ENCODE assay signal across 8 mouse cellular contexts in the genomic region with DNA sequence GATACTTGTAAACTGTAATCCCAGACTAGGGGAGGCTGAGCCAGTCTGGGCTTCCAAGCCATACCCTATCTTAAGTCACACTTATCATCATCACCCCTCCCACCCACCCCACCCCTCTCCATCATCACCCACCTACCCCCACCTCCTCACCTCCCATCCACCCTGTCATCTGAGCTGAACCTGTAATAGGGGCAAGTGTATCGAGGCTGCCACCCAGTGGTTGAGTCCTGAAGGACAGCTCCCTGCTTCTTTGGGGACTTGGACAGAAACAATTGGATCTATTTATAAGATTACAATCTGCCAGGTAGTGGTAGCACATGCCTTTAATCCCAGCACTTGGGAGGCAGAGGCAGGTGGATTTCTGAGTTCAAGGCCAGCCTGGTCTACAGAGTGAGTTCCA. TPM values are rescaled to one million over a fixed set of nuclear protein-coding genes. Genes with fewer than 3 reads are reported as not detected.
DNase-seq lines count a peak whose midpoint lies in the region; ATAC-seq and TF ChIP-seq lines count a peak whose summit lies in the region.
"Had no signal": no experiment of that assay in that cellular context is flagged by ENCODE, and none has a peak within 500 bp of the region (broad histone marks: within the 10 kb centered on the region; RNA-seq: fewer than 3 reads in every experiment).

No protein-coding gene starts in this region.

- H3K9me3 ChIP-seq in liver, embryonic 14.5 days (ENCODE audit: control insufficient read depth, low read length), result no peaks in the 10 kb centered on the region; the same call in 1 of the 2 replicates

- TF ChIP-seq CTCF in liver, embryonic 14.5 days (IDR thresholded peaks at IDR 0.05; ENCODE audit: low read depth), result peak; percentile 68

- H3K27ac ChIP-seq in liver, embryonic 14.5 days, result no peak overlapping the region

- H3K36me3 ChIP-seq in liver, embryonic 14.5 days (replicated peaks; ENCODE audit: control insufficient read depth, insufficient read depth, low read depth), result no peaks in the 10 kb centered on the region

- ATAC-seq in common myeloid progenitor, adult 5-6 weeks (replicated peaks; ENCODE audit: low read depth, poor library complexity, severe bottlenecking), result peak; percentile 81
- no peak for ATAC-seq in liver, embryonic 14.5 days (ENCODE audit: insufficient read depth)

- H3K4me3 ChIP-seq in liver, embryonic 14.5 days (ENCODE audit: insufficient read depth in 1 of 2, low read depth in 2 of 2, low read length in 2 of 2), result no peak overlapping the region

- no peaks in the 10 kb centered on the region for H3K4me1 ChIP-seq in liver, embryonic 14.5 days (replicated peaks; ENCODE audit: control insufficient read depth in 2 of 2, insufficient read depth in 2 of 2, low read length in 1 of 2)

- no peak overlapping the region for H3K9ac ChIP-seq in liver, embryonic 14.5 days (replicated peaks)

- no peak for TF ChIP-seq EP300 in liver, embryonic 14.5 days (IDR thresholded peaks at IDR 0.05; ENCODE audit: low read depth)

- no peak overlapping the region for H3K4me2 ChIP-seq in liver, embryonic 14.5 days (ENCODE audit: low read depth)

- DNase-seq in heart, adult 8-10 months (ENCODE audit: low spot score), result peak; percentile 48
- no peak for DNase-seq in heart, adult 11 months
- peak; percentile 26 to 47 for DNase-seq in urinary bladder, postnatal 36 days (ENCODE audit: low spot score in 2 of 2)
- DNase-seq in urinary bladder, adult 2 months (ENCODE audit: low spot score), result no peak
- DNase-seq in liver, embryonic 14.5 days (ENCODE audit: low read depth in 3 of 3, low spot score in 3 of 3), result no peak
- peak; percentile 66 for DNase-seq in thymus, postnatal 4 days

- WGBS in liver, embryonic 14.5 days (ENCODE audit: insufficient replicate concordance), result 6% methylated on average over 1 of the region's 1 CpGs

- no peaks in the 10 kb centered on the region for H3K27me3 ChIP-seq in liver, embryonic 14.5 days (ENCODE audit: control insufficient read depth, insufficient read depth, low read length)

RNA-seq across cellular contexts. Expression of a gene that starts 22.7 kb away (rescaled TPM):
- 10 to 100 TPM; 62.7 to 80.9 (median 72.0) TPM for total RNA-seq in heart, adult 8-10 months (2022)
- polyA plus RNA-seq in urinary bladder, adult 2 months (2012; rRNA removed), result 56.5 and 58.1 TPM in 2 replicates
- 5.9 and 6.3 TPM in 2 replicates for total RNA-seq in common myeloid progenitor, adult 5-6 weeks (2017)
- polyA plus RNA-seq in liver, embryonic 14.5 days (2012; rRNA removed), result 0.29 and 0.40 TPM in 2 replicates
- polyA plus RNA-seq in liver, embryonic 14.5 days (2014; fragmentation: Nextera tagmentation; extraction: Ambion mirVana), result 0.33 and 0.61 TPM in 2 replicates

RNA-seq across cellular contexts. Expression of a gene that starts 26.5 kb away (rescaled TPM):
- not detected for total RNA-seq in heart, adult 8-10 months (2022)
- not detected in 2 replicates for polyA plus RNA-seq in urinary bladder, adult 2 months (2012; rRNA removed)
- not detected in 2 replicates for total RNA-seq in common myeloid progenitor, adult 5-6 weeks (2017)
- polyA plus RNA-seq in liver, embryonic 14.5 days (2012; rRNA removed), result not detected in 2 replicates
- not detected in 2 replicates for polyA plus RNA-seq in liver, embryonic 14.5 days (2014; fragmentation: Nextera tagmentation; extraction: Ambion mirVana)
- polyA plus RNA-seq: limb, embryonic 14.5 days had no signal

RNA-seq across cellular contexts. Expression of a gene that starts 34.6 kb away (rescaled TPM):
- total RNA-seq in heart, adult 8-10 months (2022), result 10 to 100 TPM; 10.8 to 12.4 (median 11.6) TPM
- 20.6 and 28.0 TPM in 2 replicates for polyA plus RNA-seq in urinary bladder, adult 2 months (2012; rRNA removed)
- 46.2 and 47.0 TPM in 2 replicates for total RNA-seq in common myeloid progenitor, adult 5-6 weeks (2017)
- polyA plus RNA-seq in liver, embryonic 14.5 days (2012; rRNA removed), result 14.8 and 16.9 TPM in 2 replicates
- 16.9 and 17.7 TPM in 2 replicates for polyA plus RNA-seq in liver, embryonic 14.5 days (2014; fragmentation: Nextera tagmentation; extraction: Ambion mirVana)

RNA-seq across cellular contexts. Expression of a gene that starts 54.1 kb away (rescaled TPM):
- 100 to 1,000 TPM; 135 to 164 (median 150) TPM for total RNA-seq in heart, adult 8-10 months (2022)
- 154 and 155 TPM in 2 replicates for polyA plus RNA-seq in urinary bladder, adult 2 months (2012; rRNA removed)
- total RNA-seq in common myeloid progenitor, adult 5-6 weeks (2017), result 289 and 292 TPM in 2 replicates
- polyA plus RNA-seq in liver, embryonic 14.5 days (2012; rRNA removed), result 102 and 162 TPM in 2 replicates
- 285 and 290 TPM in 2 replicates for polyA plus RNA-seq in liver, embryonic 14.5 days (2014; fragmentation: Nextera tagmentation; extraction: Ambion mirVana)

RNA-seq across cellular contexts. Expression of a gene that starts 54.6 kb away (rescaled TPM):
- total RNA-seq in heart, adult 8-10 months (2022), result 10 to 100 TPM; 11.5 to 12.6 (median 12.0) TPM
- polyA plus RNA-seq in urinary bladder, adult 2 months (2012; rRNA removed), result 14.1 and 17.2 TPM in 2 replicates
- total RNA-seq in common myeloid progenitor, adult 5-6 weeks (2017), result 7.7 and 20.2 TPM in 2 replicates
- 16.9 and 18.4 TPM in 2 replicates for polyA plus RNA-seq in liver, embryonic 14.5 days (2012; rRNA removed)
- polyA plus RNA-seq in liver, embryonic 14.5 days (2014; fragmentation: Nextera tagmentation; extraction: Ambion mirVana), result 18.1 and 19.8 TPM in 2 replicates

Comparison
In these comparisons a context has a peak if more than half of its experiments do, and no peak if none do; other contexts are left out.
1. DNase-seq: peak in heart, adult 8-10 months (single experiment), urinary bladder, postnatal 36 days (2 of 2) and thymus, postnatal 4 days (single experiment); none in heart, adult 11 months (single experiment), urinary bladder, adult 2 months (single experiment) and liver, embryonic 14.5 days (0 of 3).